Mouse (Mus musculus): ENCODE data around the gene Pgbd5.

DNA sequence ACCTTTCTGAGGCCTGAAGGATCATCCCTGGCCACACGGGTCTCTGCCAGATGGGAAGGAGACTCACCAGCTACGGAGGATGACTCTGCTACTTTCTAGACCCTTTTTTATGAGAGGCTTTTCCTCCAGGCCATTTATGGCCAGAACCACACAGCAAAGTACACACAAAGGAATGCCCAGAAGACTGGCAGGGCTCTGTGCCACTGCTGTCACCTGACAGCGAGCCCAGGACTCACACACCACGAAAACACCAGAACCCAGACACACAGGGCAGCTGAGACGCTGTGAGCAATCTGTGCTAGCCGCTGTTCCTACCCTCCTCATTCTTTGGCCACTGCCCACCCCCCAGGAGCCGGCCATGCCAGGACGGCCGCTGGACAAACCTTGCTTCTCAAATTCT, 63.7 kb downstream of the Pgbd5 start:
- TF ChIP-seq CTCF (conservative IDR thresholded peaks at IDR 0.05 in 1 of 2, IDR thresholded peaks at IDR 0.05 in 1 of 2; ENCODE audit: low read depth in 2 of 2, low read length in 2 of 2) (no peak), ZC3H11A (IDR thresholded peaks at IDR 0.05; ENCODE audit: low read depth, low read length) (no peak)

Measured in CH12.LX (cell line).